Mouse (Mus musculus): ENCODE data around the gene Cnot10. TPM values are rescaled to one million over a fixed set of nuclear protein-coding genes. Genes with fewer than 3 reads are reported as not detected.

The Cnot10 gene
- polyA plus RNA-seq (2015; fragmentation: Illumina TruSeq; extraction: RNeasy Lipid Tissue Mini Kit (QIAGEN cat#74804); ENCODE audit: insufficient read depth, low replicate concordance): 42.7 TPM

GRCm38 (mm10) chr9:114639839-114640646, at the start of gene Cnot10:
Gene Cnot10 (minus strand): TSS chr9:114640184.

GRCm38 (mm10) chr9:114688252-114688952, 48.4 kb upstream of the Cnot10 start, which contains the start of gene Dync1li1:
Gene Dync1li1 (plus strand): TSS chr9:114688790.

GRCm38 (mm10) chr9:114563761-114564606, 76.0 kb downstream of the Cnot10 start, which contains the start of gene Trim71:
Gene Trim71 (minus strand): TSS chr9:114564369.

Other genes starting within 250 kb of the Cnot10 start
- 58.4 TPM for gene Crtap, start 249.5 kb downstream of the Cnot10 start, polyA plus RNA-seq (2015; fragmentation: Illumina TruSeq; extraction: RNeasy Lipid Tissue Mini Kit (QIAGEN cat#74804); ENCODE audit: insufficient read depth, low replicate concordance)
- 22.6 TPM for gene Glb1, start 239.1 kb downstream of the Cnot10 start, polyA plus RNA-seq (2015; fragmentation: Illumina TruSeq; extraction: RNeasy Lipid Tissue Mini Kit (QIAGEN cat#74804); ENCODE audit: insufficient read depth, low replicate concordance)
- gene Tmppe, start 239.1 kb downstream of the Cnot10 start, polyA plus RNA-seq (2015; fragmentation: Illumina TruSeq; extraction: RNeasy Lipid Tissue Mini Kit (QIAGEN cat#74804); ENCODE audit: insufficient read depth, low replicate concordance): 7.2 TPM
- gene Ccr4, start 135.3 kb downstream of the Cnot10 start, polyA plus RNA-seq (2015; fragmentation: Illumina TruSeq; extraction: RNeasy Lipid Tissue Mini Kit (QIAGEN cat#74804); ENCODE audit: insufficient read depth, low replicate concordance): 2.1 TPM
- gene C130032M10Rik, start 124.5 kb downstream of the Cnot10 start, polyA plus RNA-seq (2015; fragmentation: Illumina TruSeq; extraction: RNeasy Lipid Tissue Mini Kit (QIAGEN cat#74804); ENCODE audit: insufficient read depth, low replicate concordance): not detected
- gene Trim71, start 75.8 kb downstream of the Cnot10 start, polyA plus RNA-seq (2015; fragmentation: Illumina TruSeq; extraction: RNeasy Lipid Tissue Mini Kit (QIAGEN cat#74804); ENCODE audit: insufficient read depth, low replicate concordance): 0.04 TPM
- gene Dync1li1, start 48.6 kb upstream of the Cnot10 start, polyA plus RNA-seq (2015; fragmentation: Illumina TruSeq; extraction: RNeasy Lipid Tissue Mini Kit (QIAGEN cat#74804); ENCODE audit: insufficient read depth, low replicate concordance): 43.0 TPM
- gene Cmtm6, start 90.9 kb upstream of the Cnot10 start, polyA plus RNA-seq (2015; fragmentation: Illumina TruSeq; extraction: RNeasy Lipid Tissue Mini Kit (QIAGEN cat#74804); ENCODE audit: insufficient read depth, low replicate concordance): 90.6 TPM
- 75.9 TPM for gene Cmtm7, start 141.7 kb upstream of the Cnot10 start, polyA plus RNA-seq (2015; fragmentation: Illumina TruSeq; extraction: RNeasy Lipid Tissue Mini Kit (QIAGEN cat#74804); ENCODE audit: insufficient read depth, low replicate concordance)
- 2.5 TPM for gene Cmtm8, start 204.0 kb upstream of the Cnot10 start, polyA plus RNA-seq (2015; fragmentation: Illumina TruSeq; extraction: RNeasy Lipid Tissue Mini Kit (QIAGEN cat#74804); ENCODE audit: insufficient read depth, low replicate concordance)